Mouse (Mus musculus) liver, embryonic 11.5 days (tissue): ENCODE results near the gene Grik5. TPM values are rescaled to one million over a fixed set of nuclear protein-coding genes. Genes with fewer than 3 reads are reported as not detected.

Source experiments
- ATAC-seq: fragments of 200-750 bp; cut with Nextera tagmentation; replicated peaks from 2 replicates; pipeline ENCODE4 v1.8.0; 2017; ENCODE audit warnings: moderate number of reproducible peaks, mild to moderate bottlenecking, moderate TSS enrichment, moderate library complexity; ENCODE audit not compliant: low FRiP score
- DNase-seq: peaks from one replicate; pipeline ENCODE4 v3.0.0-alpha.2; 2017; ENCODE audit warnings: low spot score
- H3K27ac ChIP-seq: fragments of 300-500 bp; sonication (generic); 2 replicates; pipeline ENCODE4 v1.5.1; 2014; ENCODE audit warnings: mild to moderate bottlenecking, low read depth, low read length, control low read depth
- H3K27me3 ChIP-seq: fragments of 300-500 bp; sonication (generic); replicated peaks from 2 replicates; pipeline ENCODE4 v1.6.1; 2014; ENCODE audit warnings: low read length, mixed read lengths; ENCODE audit not compliant: control insufficient read depth, insufficient read depth
- H3K36me3 ChIP-seq: fragments of 300-500 bp; sonication (generic); 2 replicates; pipeline ENCODE4 v1.6.1; 2014; ENCODE audit warnings: mild to moderate bottlenecking, low read length, moderate library complexity, mixed read lengths; ENCODE audit not compliant: control insufficient read depth, insufficient read depth
- H3K4me1 ChIP-seq: fragments of 300-500 bp; sonication (generic); replicated peaks from 2 replicates; pipeline ENCODE4 v1.6.1; 2014; ENCODE audit warnings: low read length, mixed read lengths; ENCODE audit not compliant: control insufficient read depth, insufficient read depth
- H3K4me2 ChIP-seq: fragments of 300-500 bp; sonication (generic); 2 replicates; pipeline ENCODE4 v1.6.1; 2014; ENCODE audit warnings: mild to moderate bottlenecking, control low read depth, moderate library complexity
- H3K4me3 ChIP-seq: fragments of 300-500 bp; sonication (generic); 2 replicates; pipeline ENCODE4 v1.5.1; 2014; ENCODE audit warnings: low read depth, low read length, control low read depth
- H3K9ac ChIP-seq: fragments of 300-500 bp; sonication (generic); 2 replicates; pipeline ENCODE4 v1.6.1; 2014; ENCODE audit warnings: low read depth, low read length, control low read depth
- H3K9me3 ChIP-seq: fragments of 300-500 bp; sonication (generic); 2 replicates; pipeline ENCODE4 v1.6.1; 2016; ENCODE audit warnings: low read length, inconsistent platforms, mixed read lengths; ENCODE audit not compliant: control insufficient read depth
- WGBS: fragments of 180-500 bp; shearing (Covaris S2); extraction: QIAGEN DNeasy Blood & Tissue Kit; methylation state at CpG from one replicate; pipeline ENCODE4 v1.1.7; 2014; 5-methylcytosine and 5-hydroxymethylcytosine counted together
- polyA plus RNA-seq: library from polyadenylated mRNA; unstranded; fragments of >200 nt; fragmentation: Nextera tagmentation; extraction: Ambion mirVana; gene quantifications from 2 replicates; pipeline ENCODE4 v1.2.1, GENCODE M21; 2014

The Grik5 gene
- polyA plus RNA-seq, 1 experiment from 2014 or later: 5.3 TPM

DNA sequence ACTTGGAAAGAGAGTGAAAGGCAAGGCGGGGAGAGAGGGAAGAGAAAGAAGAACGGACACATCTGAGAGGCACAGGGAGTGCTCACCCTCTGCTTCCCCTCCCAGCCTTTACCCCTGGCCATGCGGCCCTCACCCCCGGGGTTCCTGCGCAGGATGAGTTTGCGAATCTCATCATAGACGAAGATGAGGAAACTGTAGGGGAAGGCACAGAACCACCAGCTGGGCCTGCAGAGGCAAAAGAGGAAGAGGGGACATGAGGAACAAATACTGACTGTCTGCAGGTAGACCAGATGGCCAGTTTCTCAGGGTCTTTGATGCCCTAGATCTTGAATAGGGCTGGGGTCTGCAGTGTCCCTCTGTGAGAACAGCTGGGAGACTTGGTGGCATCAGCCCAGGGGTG, 93.4 kb downstream of the Grik5 start:
- DNase-seq (no peak), ATAC-seq (no peak)
- H3K27ac ChIP-seq: no peak overlapping the region
- no peak overlapping the region for H3K4me3 ChIP-seq
- H3K27me3 ChIP-seq: no peaks in the 10 kb centered on the region
- H3K9ac ChIP-seq: no peak overlapping the region
- no peak overlapping the region for H3K4me2 ChIP-seq
- H3K36me3 ChIP-seq: no peaks in the 10 kb centered on the region
- WGBS: 54% methylated on average over 7 of the region's 7 CpGs
- no peaks in the 10 kb centered on the region for H3K9me3 ChIP-seq
- no peaks in the 10 kb centered on the region for H3K4me1 ChIP-seq

DNA sequence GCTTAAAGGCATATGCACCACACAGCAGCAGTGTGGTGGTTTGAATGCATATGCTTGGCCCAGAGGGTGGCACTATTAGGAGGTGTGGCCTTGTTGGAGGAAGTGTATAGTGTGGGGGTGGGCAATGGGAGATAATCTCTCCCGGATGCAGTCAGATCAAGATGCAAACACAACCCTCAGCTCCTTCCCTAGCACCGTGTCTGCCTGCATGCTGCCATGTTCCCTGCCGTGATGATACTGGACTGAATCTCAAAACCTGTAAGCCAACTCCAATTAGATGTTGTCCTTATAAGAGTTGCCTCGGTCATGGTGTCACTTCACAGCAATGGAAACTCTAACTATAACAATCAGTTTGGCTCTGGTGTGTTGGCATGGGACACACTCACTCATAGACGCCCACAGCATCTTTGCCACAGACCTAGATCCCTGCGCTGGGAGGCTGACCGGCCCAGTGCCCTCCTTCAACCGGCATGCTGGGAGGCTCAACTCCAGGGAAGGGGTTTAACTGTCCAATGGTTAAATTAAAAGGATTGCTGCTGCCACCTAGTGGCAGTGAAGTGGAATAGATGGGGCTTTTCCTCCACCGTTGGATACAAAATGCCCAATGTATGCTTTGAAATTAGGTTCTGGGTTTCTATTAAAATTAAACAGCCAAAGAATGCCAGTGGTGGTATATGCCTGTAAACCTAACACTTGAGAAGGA, 97.1 kb downstream of the Grik5 start:
- Histone ChIP-seq H3K27me3 (no peaks in the 10 kb centered on the region), H3K9me3 (no peaks in the 10 kb centered on the region), H3K36me3 (no peaks in the 10 kb centered on the region), H3K4me1 (no peaks in the 10 kb centered on the region; the same call in 1 of the 2 replicates), H3K4me2 (peak overlapping the region; percentile 15; the same call in 1 of the 2 replicates), H3K9ac (no peak overlapping the region), H3K4me3 (no peak overlapping the region), H3K27ac (no peak overlapping the region)
- WGBS: 21% methylated on average over 9 of the region's 9 CpGs
- DNase-seq: peak; percentile 38
- no peak for ATAC-seq

DNA sequence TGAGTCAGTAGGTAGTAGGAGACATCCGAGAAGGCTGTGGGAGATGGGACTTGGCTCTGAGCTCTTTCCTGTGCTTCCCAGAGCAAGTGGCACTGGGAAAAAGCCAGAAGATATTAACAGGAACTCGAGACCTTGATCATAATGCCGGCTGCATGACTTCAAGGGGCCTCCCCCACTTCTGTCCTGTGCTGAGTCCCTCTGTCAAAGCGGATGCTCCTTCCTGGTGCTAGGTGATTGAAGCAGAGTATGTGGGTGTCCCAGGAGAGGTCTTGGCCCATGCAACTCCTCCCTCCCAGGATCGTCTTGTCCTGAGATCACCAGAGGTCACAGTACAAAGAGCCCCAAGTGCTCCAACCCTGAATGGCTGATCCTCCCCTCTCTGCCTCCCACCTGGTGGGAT, 98.2 kb downstream of the Grik5 start:
- Histone ChIP-seq H3K4me1 (no peaks in the 10 kb centered on the region; the same call in 1 of the 2 replicates), H3K9ac (no peak overlapping the region), H3K4me2 (no peak overlapping the region), H3K27me3 (no peaks in the 10 kb centered on the region), H3K9me3 (no peaks in the 10 kb centered on the region), H3K36me3 (no peaks in the 10 kb centered on the region), H3K4me3 (no peak overlapping the region), H3K27ac (no peak overlapping the region)
- no peak for ATAC-seq
- WGBS: 73% methylated on average over 5 of the region's 5 CpGs
- no peak for DNase-seq

DNA sequence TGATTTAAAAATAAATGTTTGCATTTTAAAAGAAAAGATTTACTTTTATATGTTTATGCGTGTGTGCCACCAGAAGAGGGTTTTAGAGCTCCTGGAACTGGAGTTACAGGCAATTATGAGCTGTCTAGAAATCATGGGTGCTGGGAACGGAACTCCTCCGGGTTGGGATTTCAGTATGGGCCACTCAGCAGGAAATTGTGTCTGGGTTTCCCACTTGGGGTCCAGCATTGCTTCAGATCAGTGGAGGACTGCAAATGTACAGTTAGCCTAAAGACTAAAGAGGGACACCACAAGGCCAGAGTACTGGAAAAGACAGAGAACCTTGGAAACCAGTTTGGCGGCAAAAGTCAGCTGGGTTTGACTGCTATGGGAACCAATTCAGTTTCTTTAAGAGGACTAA, 98.9 kb downstream of the Grik5 start:
- Histone ChIP-seq H3K9me3 (no peaks in the 10 kb centered on the region), H3K27me3 (no peaks in the 10 kb centered on the region), H3K4me3 (no peak overlapping the region), H3K27ac (no peak overlapping the region), H3K9ac (peak overlapping the region; percentile 27; the same call in 1 of the 2 replicates), H3K4me1 (no peaks in the 10 kb centered on the region; the same call in 1 of the 2 replicates), H3K36me3 (no peaks in the 10 kb centered on the region), H3K4me2 (peak overlapping the region; percentile 79; the same call in 1 of the 2 replicates)
- ATAC-seq: no peak
- WGBS: 80% methylated on average over 4 of the region's 4 CpGs
- DNase-seq: no peak

DNA sequence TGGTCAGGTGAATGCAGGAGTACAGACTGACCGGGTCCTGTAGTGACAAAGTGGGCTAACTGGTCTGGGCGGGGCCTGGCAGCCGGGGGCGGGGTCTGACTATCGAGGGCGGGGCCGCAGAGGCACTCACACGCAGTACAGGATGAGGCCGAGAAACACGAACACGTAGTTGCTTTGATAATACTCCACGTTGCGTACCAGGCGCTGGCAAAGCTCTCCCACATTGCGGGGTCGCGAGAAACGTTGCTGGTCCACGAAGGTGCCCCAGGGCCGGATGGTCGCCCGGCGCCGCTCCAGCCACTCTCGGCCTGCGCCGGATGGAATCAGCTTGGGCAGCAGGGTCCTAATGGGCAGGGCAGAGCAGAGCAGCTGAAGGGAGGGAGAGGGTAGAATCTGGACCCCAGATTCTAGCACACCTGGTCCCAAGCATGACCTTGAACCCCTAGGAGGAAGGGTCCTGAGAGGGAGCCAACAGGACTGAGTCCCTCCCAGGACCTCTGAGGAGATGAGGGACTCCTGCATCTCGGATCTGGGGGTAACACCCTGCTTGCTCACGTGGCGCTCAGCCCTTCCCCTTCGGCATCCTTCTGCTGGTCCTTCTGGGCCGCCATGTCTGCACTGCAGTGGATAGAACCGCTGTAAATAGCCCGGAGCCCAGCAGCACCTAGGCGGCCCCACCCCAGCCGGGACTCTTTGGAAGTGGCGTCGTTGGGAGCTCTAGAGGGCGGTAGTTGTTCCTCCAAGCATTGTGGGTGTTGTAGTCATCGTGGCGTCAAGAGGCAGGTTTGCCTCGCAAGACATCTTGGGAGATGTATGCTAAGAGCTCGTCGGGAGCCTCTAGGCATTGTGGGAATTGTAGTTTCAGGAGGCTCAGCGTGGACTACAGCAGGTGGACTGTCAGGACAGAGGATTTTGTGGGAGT, 99.9 kb downstream of the Grik5 start, which contains the start of gene Rabac1:
Rabac1 (minus strand) TSS at position 783 of the 922 bp plus-strand sequence.
- Histone ChIP-seq H3K9me3 (no peaks in the 10 kb centered on the region), H3K27me3 (no peaks in the 10 kb centered on the region), H3K9ac (peak within 1 kb of the TSS; percentile 67), H3K4me1 (no peaks in the 10 kb centered on the region; the same call in 1 of the 2 replicates), H3K36me3 (no peaks in the 10 kb centered on the region), H3K4me3 (peak within 1 kb of the TSS; percentile 69), H3K27ac (peak within 1 kb of the TSS; percentile 74), H3K4me2 (peak within 1 kb of the TSS; percentile 79)
- under 1% methylated on average over 45 of the region's 45 CpGs for WGBS
- DNase-seq (peak; percentile 88), ATAC-seq (peak; percentile 90)

DNA sequence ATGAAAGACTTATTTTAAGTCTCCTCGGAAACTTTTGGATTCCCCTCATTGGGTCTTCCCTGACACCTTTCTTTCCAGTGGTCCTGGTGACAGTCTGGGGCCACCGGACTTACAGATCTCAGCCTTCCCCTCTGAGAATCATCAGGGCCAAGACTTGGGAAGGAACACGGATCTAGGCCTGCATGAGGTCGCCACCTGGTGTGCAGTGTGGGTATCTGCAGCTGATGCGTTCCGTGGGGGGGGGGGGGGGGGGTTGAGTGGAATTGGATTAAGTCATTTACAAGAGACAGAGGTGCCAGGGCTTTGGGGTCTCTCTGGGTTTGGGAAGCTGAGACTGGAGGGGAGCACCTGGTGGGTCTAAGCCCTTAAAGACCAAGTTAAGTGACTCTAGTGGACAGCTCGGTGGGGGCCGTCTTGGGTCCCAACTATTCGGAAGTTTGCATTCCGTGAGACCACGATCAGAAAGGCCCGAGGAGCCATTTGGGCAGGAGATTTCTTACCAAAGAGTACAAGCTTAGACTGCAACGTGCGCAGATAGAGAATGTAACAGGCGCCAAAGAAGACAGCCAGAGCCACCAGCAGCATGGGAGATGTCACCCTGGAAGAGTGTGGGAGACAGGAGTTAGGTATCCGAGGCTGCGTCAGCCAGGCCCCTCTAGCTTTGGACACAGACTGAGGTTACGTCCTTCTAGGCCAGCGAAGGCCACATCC, 100.7 kb downstream of the Grik5 start:
- Histone ChIP-seq H3K27ac (no peak overlapping the region), H3K36me3 (no peaks in the 10 kb centered on the region), H3K4me1 (no peaks in the 10 kb centered on the region; the same call in 1 of the 2 replicates), H3K4me2 (peak overlapping the region; percentile 79), H3K4me3 (peak overlapping the region; percentile 69), H3K27me3 (no peaks in the 10 kb centered on the region), H3K9ac (peak overlapping the region; percentile 67), H3K9me3 (no peaks in the 10 kb centered on the region)
- no peak for DNase-seq
- WGBS: 7% methylated on average over 19 of the region's 19 CpGs
- ATAC-seq: no peak; the same call in 1 of the 2 replicates

DNA sequence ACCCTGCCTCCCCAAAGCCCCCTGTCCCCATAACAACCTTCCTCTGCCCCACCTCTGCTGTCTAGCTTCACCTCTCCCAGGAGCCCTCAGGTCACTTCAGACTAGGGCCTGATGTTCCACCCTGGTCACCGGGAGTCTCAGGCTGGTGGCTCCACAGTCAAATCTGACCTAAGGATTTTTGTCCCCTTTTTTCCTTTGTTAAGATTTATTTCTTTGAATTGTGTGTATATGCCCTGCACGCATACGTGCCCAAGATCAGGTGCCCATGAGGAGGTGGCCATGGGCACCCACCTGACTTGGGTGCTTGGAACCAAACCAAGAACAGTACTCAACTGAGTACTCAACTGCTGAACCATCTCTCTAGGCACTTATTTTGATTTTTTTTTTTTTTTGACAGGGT, 101.8 kb downstream of the Grik5 start:
- Histone ChIP-seq H3K9me3 (no peaks in the 10 kb centered on the region), H3K9ac (no peak overlapping the region), H3K27me3 (no peaks in the 10 kb centered on the region), H3K27ac (no peak overlapping the region), H3K4me1 (no peaks in the 10 kb centered on the region; the same call in 1 of the 2 replicates), H3K4me2 (no peak overlapping the region), H3K4me3 (no peak overlapping the region), H3K36me3 (no peaks in the 10 kb centered on the region)
- WGBS: 93% methylated on average over 3 of the region's 3 CpGs
- no peak for ATAC-seq
- no peak for DNase-seq

DNA sequence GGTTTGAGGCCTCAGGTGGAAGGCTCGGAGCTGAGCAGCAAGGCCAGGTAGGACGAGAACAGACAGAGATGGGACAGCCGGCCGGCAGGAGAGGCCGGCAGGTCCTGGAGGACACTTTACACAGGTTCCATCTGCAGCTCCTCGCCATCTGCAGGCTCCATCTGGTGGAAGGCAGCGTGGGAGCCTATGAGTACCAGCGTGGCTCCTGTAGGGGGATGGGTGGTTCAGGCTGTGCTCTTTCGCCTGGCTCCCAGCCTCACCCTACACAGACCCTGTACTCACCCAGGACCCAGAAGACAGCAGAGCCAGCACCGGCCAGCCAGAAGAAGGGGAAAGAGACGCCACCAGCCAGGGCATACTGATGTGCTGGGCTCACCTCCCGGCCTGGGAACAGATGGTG, 102.3 kb downstream of the Grik5 start:
- Histone ChIP-seq H3K4me2 (no peak overlapping the region), H3K4me1 (no peaks in the 10 kb centered on the region; the same call in 1 of the 2 replicates), H3K4me3 (no peak overlapping the region), H3K36me3 (no peaks in the 10 kb centered on the region), H3K27ac (no peak overlapping the region), H3K27me3 (no peaks in the 10 kb centered on the region), H3K9ac (no peak overlapping the region), H3K9me3 (no peaks in the 10 kb centered on the region)
- 78% methylated on average over 12 of the region's 12 CpGs for WGBS
- DNase-seq (no peak), ATAC-seq (no peak)
